Mouse (Mus musculus): Measurements from ENCODE around the gene Matn4. TPM values are rescaled to one million over a fixed set of nuclear protein-coding genes. Genes with fewer than 3 reads are reported as not detected.

Gene Matn4
- polyA plus RNA-seq, 1 experiment: 0.93 TPM

GRCm38 (mm10) chr2:164377478-164378426, 27.2 kb downstream of the Matn4 start:
- TF ChIP-seq POLR2A (IDR thresholded peaks at IDR 0.05; ENCODE audit: insufficient read depth, low read length) (no peak), EP300 (IDR thresholded peaks at IDR 0.05; ENCODE audit: insufficient read depth, low read depth, low read length) (no peak), CTCF (IDR thresholded peaks at IDR 0.05; ENCODE audit: low read depth, low read length) (no peak)
- H3K36me3 ChIP-seq (ENCODE audit: control insufficient read depth, insufficient read depth, low read length, poor library complexity, severe bottlenecking): no peaks in the 10 kb centered on the region
- no peaks in the 10 kb centered on the region for H3K9me3 ChIP-seq (replicated peaks; ENCODE audit: control insufficient read depth, insufficient read depth, low read length, poor library complexity, severe bottlenecking)
- H3K27ac ChIP-seq (ENCODE audit: insufficient read depth, low read length): no peak overlapping the region
- no peak overlapping the region for H3K9ac ChIP-seq (ENCODE audit: low read depth, poor library complexity, severe bottlenecking)
- H3K27me3 ChIP-seq (ENCODE audit: control insufficient read depth, insufficient read depth, low read length, poor library complexity, severe bottlenecking): no peaks in the 10 kb centered on the region
- H3K4me3 ChIP-seq (ENCODE audit: low read depth, low read length): no peak overlapping the region
- H3K4me1 ChIP-seq (ENCODE audit: control insufficient read depth, insufficient read depth, low read length): no peaks in the 10 kb centered on the region

GRCm38 (mm10) chr2:164373187-164373586, 31.8 kb downstream of the Matn4 start:
- Histone ChIP-seq H3K36me3 (ENCODE audit: control insufficient read depth, insufficient read depth, low read length, poor library complexity, severe bottlenecking) (no peaks in the 10 kb centered on the region), H3K9me3 (replicated peaks; ENCODE audit: control insufficient read depth, insufficient read depth, low read length, poor library complexity, severe bottlenecking) (no peaks in the 10 kb centered on the region), H3K4me3 (ENCODE audit: low read depth, low read length) (no peak overlapping the region), H3K27ac (ENCODE audit: insufficient read depth, low read length) (no peak overlapping the region), H3K4me1 (ENCODE audit: control insufficient read depth, insufficient read depth, low read length) (no peaks in the 10 kb centered on the region), H3K9ac (ENCODE audit: low read depth, poor library complexity, severe bottlenecking) (no peak overlapping the region), H3K27me3 (ENCODE audit: control insufficient read depth, insufficient read depth, low read length, poor library complexity, severe bottlenecking) (no peaks in the 10 kb centered on the region)
- no peak for TF ChIP-seq POLR2A (IDR thresholded peaks at IDR 0.05; ENCODE audit: insufficient read depth, low read length)
- no peak for TF ChIP-seq CTCF (IDR thresholded peaks at IDR 0.05; ENCODE audit: low read depth, low read length)
- no peak for TF ChIP-seq EP300 (IDR thresholded peaks at IDR 0.05; ENCODE audit: insufficient read depth, low read depth, low read length)

GRCm38 (mm10) chr2:164372408-164373053, 32.4 kb downstream of the Matn4 start:
- Histone ChIP-seq H3K36me3 (ENCODE audit: control insufficient read depth, insufficient read depth, low read length, poor library complexity, severe bottlenecking) (no peaks in the 10 kb centered on the region), H3K27me3 (ENCODE audit: control insufficient read depth, insufficient read depth, low read length, poor library complexity, severe bottlenecking) (no peaks in the 10 kb centered on the region), H3K4me1 (ENCODE audit: control insufficient read depth, insufficient read depth, low read length) (no peaks in the 10 kb centered on the region), H3K9me3 (replicated peaks; ENCODE audit: control insufficient read depth, insufficient read depth, low read length, poor library complexity, severe bottlenecking) (no peaks in the 10 kb centered on the region), H3K27ac (ENCODE audit: insufficient read depth, low read length) (no peak overlapping the region), H3K9ac (ENCODE audit: low read depth, poor library complexity, severe bottlenecking) (no peak overlapping the region), H3K4me3 (ENCODE audit: low read depth, low read length) (no peak overlapping the region)
- TF ChIP-seq POLR2A (IDR thresholded peaks at IDR 0.05; ENCODE audit: insufficient read depth, low read length) (no peak), EP300 (IDR thresholded peaks at IDR 0.05; ENCODE audit: insufficient read depth, low read depth, low read length) (peak; percentile 85; the same call in 1 of the 2 replicates)

- H3K9me3 ChIP-seq (replicated peaks; ENCODE audit: control insufficient read depth, insufficient read depth, low read length, poor library complexity, severe bottlenecking): no peaks in the 10 kb centered on the region
- no peak overlapping the region for H3K4me3 ChIP-seq (ENCODE audit: low read depth, low read length)
- H3K27ac ChIP-seq (ENCODE audit: insufficient read depth, low read length): no peak overlapping the region
- no peak for TF ChIP-seq EP300 (IDR thresholded peaks at IDR 0.05; ENCODE audit: insufficient read depth, low read depth, low read length)
- no peak for TF ChIP-seq POLR2A (IDR thresholded peaks at IDR 0.05; ENCODE audit: insufficient read depth, low read length)
- no peak for TF ChIP-seq CTCF (IDR thresholded peaks at IDR 0.05; ENCODE audit: low read depth, low read length)
- no peaks in the 10 kb centered on the region for H3K27me3 ChIP-seq (ENCODE audit: control insufficient read depth, insufficient read depth, low read length, poor library complexity, severe bottlenecking)
- H3K9ac ChIP-seq (ENCODE audit: low read depth, poor library complexity, severe bottlenecking): no peak overlapping the region
- no peaks in the 10 kb centered on the region for H3K4me1 ChIP-seq (ENCODE audit: control insufficient read depth, insufficient read depth, low read length)
- H3K36me3 ChIP-seq (ENCODE audit: control insufficient read depth, insufficient read depth, low read length, poor library complexity, severe bottlenecking): no peaks in the 10 kb centered on the region
Observed at GRCm38 (mm10) chr2:164371371-164371770, 33.6 kb downstream of the Matn4 start.

GRCm38 (mm10) chr2:164368620-164369105, 36.3 kb downstream of the Matn4 start:
- Histone ChIP-seq H3K4me3 (ENCODE audit: low read depth, low read length) (no peak overlapping the region), H3K9me3 (replicated peaks; ENCODE audit: control insufficient read depth, insufficient read depth, low read length, poor library complexity, severe bottlenecking) (no peaks in the 10 kb centered on the region), H3K27me3 (ENCODE audit: control insufficient read depth, insufficient read depth, low read length, poor library complexity, severe bottlenecking) (no peaks in the 10 kb centered on the region), H3K9ac (ENCODE audit: low read depth, poor library complexity, severe bottlenecking) (no peak overlapping the region), H3K36me3 (ENCODE audit: control insufficient read depth, insufficient read depth, low read length, poor library complexity, severe bottlenecking) (no peaks in the 10 kb centered on the region), H3K4me1 (ENCODE audit: control insufficient read depth, insufficient read depth, low read length) (no peaks in the 10 kb centered on the region), H3K27ac (ENCODE audit: insufficient read depth, low read length) (no peak overlapping the region)
- TF ChIP-seq POLR2A (IDR thresholded peaks at IDR 0.05; ENCODE audit: insufficient read depth, low read length) (no peak), EP300 (IDR thresholded peaks at IDR 0.05; ENCODE audit: insufficient read depth, low read depth, low read length) (no peak), CTCF (IDR thresholded peaks at IDR 0.05; ENCODE audit: low read depth, low read length) (no peak)
